Mouse (Mus musculus): ENCODE results near the gene Pigc. TPM values are rescaled to one million over a fixed set of nuclear protein-coding genes. Genes with fewer than 3 reads are reported as not detected.

Gene Pigc
- polyA plus RNA-seq, 1 experiment from 2014 or later: 36.0 TPM

DNA sequence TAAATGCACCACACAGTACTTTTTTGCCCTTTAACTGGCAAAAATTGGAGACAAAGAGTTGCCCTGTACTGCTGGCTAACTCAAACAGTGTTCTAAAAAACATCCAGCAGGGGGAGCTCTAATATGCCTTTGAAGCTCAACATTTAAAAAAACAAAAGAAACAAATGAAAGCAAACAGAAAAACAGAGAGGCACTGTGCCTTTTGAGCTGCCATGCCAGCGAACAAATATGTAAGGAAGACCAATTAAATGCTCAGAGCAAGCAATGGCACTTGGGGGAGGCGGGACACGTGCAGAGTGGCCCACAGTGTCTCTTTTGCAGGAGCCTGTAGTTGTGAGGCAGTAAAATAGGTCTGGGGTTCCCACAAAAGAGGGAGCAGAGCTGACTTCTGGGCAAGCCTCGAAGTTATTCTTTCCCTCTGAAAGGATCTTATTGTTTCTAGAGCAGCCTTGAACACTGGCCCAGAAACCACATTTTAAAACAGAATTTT is 30.9 kb downstream of the Pigc start:
- Histone ChIP-seq H3K27me3 (ENCODE audit: control insufficient read depth, insufficient read depth, low read length) (no peaks in the 10 kb centered on the region), H3K36me3 (ENCODE audit: control insufficient read depth, insufficient read depth, low read length) (0 out of 2 replicates have a peak, but pooled peaks cover 3% of the 10 kb centered on the region), H3K9ac (replicated peaks; ENCODE audit: low read length) (no peak overlapping the region), H3K4me3 (replicated peaks; ENCODE audit: low read depth, low read length) (no peak overlapping the region), H3K4me1 (ENCODE audit: control insufficient read depth, insufficient read depth, low read length) (peaks cover 8% of the 10 kb centered on the region), H3K27ac (replicated peaks; ENCODE audit: low read depth, low read length) (peak overlapping the region; percentile 3; the same call in 1 of the 2 replicates), H3K4me2 (ENCODE audit: low read length) (no peak overlapping the region; the same call in 1 of the 2 replicates), H3K9me3 (ENCODE audit: control insufficient read depth, low read length) (no peaks in the 10 kb centered on the region)
- 2% methylated on average over 4 of the region's 4 CpGs for WGBS
- peak; percentile 94 for DNase-seq
- peak; percentile 85 for ATAC-seq (ENCODE audit: low FRiP score, low TSS enrichment)

GRCm38 (mm10) chr1:162001328-162001727 is 32.3 kb downstream of the Pigc start:
- Histone ChIP-seq H3K4me1 (ENCODE audit: control insufficient read depth, insufficient read depth, low read length) (peaks cover 10% of the 10 kb centered on the region), H3K9ac (replicated peaks; ENCODE audit: low read length) (no peak overlapping the region), H3K36me3 (ENCODE audit: control insufficient read depth, insufficient read depth, low read length) (0 out of 2 replicates have a peak, but pooled peaks cover 3% of the 10 kb centered on the region), H3K4me2 (ENCODE audit: low read length) (no peak overlapping the region), H3K9me3 (ENCODE audit: control insufficient read depth, low read length) (no peaks in the 10 kb centered on the region), H3K27me3 (ENCODE audit: control insufficient read depth, insufficient read depth, low read length) (no peaks in the 10 kb centered on the region), H3K4me3 (replicated peaks; ENCODE audit: low read depth, low read length) (no peak overlapping the region), H3K27ac (replicated peaks; ENCODE audit: low read depth, low read length) (no peak overlapping the region)
- WGBS: 83% methylated on average over 8 of the region's 8 CpGs
- ATAC-seq (ENCODE audit: low FRiP score, low TSS enrichment) (no peak), DNase-seq (no peak)

DNA sequence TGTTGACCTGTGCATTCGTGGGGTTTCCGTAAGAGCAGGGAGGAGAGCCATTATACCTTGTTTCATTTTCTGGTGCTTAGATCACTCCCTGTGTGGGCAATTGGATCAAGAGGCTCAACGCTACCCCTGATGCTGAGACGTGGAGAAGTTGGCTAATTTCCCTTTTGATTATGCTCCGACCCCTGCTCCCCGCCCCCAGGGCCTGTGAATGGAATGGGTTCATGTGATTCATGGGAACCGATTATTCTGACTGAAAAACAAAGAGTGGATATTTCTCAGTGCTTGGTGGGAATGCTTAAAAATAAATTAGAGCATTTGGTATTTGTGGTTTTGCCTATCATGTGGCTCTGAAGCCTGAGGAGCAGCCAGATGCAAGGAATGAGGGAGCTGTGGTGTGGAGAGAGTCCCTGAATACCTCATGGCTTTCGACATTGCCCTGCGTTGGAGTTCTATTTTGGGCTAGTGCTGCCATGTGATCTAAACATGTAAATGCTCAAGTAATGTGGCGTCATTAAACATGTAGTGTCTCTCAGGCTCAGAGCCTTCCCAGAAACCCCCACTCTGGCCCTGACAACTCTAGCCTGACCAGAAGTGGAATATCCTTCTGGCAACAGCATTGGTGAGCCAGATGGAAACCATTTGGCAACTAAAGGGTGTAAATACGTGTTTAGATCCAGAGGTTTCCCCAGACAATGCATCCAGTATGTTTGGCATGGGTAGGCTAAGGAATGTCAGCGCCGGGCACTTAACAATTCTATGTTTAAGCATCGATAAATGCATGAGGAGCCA is 34.9 kb downstream of the Pigc start:
- Histone ChIP-seq H3K9ac (replicated peaks; ENCODE audit: low read length) (no peak overlapping the region), H3K27me3 (ENCODE audit: control insufficient read depth, insufficient read depth, low read length) (no peaks in the 10 kb centered on the region), H3K4me3 (replicated peaks; ENCODE audit: low read depth, low read length) (no peak overlapping the region), H3K36me3 (ENCODE audit: control insufficient read depth, insufficient read depth, low read length) (0 out of 2 replicates have a peak, but pooled peaks cover 3% of the 10 kb centered on the region), H3K9me3 (ENCODE audit: control insufficient read depth, low read length) (no peaks in the 10 kb centered on the region), H3K27ac (replicated peaks; ENCODE audit: low read depth, low read length) (no peak overlapping the region), H3K4me2 (ENCODE audit: low read length) (no peak overlapping the region), H3K4me1 (ENCODE audit: control insufficient read depth, insufficient read depth, low read length) (peaks cover 16% of the 10 kb centered on the region)
- ATAC-seq (ENCODE audit: low FRiP score, low TSS enrichment) (no peak), DNase-seq (no peak)
- WGBS: 62% methylated on average over 14 of the region's 14 CpGs

GRCm38 (mm10) chr1:162004518-162004780 is 35.5 kb downstream of the Pigc start:
- DNase-seq: no peak
- no peak overlapping the region for H3K27ac ChIP-seq (replicated peaks; ENCODE audit: low read depth, low read length)
- no peak overlapping the region for H3K4me2 ChIP-seq (ENCODE audit: low read length)

DNA sequence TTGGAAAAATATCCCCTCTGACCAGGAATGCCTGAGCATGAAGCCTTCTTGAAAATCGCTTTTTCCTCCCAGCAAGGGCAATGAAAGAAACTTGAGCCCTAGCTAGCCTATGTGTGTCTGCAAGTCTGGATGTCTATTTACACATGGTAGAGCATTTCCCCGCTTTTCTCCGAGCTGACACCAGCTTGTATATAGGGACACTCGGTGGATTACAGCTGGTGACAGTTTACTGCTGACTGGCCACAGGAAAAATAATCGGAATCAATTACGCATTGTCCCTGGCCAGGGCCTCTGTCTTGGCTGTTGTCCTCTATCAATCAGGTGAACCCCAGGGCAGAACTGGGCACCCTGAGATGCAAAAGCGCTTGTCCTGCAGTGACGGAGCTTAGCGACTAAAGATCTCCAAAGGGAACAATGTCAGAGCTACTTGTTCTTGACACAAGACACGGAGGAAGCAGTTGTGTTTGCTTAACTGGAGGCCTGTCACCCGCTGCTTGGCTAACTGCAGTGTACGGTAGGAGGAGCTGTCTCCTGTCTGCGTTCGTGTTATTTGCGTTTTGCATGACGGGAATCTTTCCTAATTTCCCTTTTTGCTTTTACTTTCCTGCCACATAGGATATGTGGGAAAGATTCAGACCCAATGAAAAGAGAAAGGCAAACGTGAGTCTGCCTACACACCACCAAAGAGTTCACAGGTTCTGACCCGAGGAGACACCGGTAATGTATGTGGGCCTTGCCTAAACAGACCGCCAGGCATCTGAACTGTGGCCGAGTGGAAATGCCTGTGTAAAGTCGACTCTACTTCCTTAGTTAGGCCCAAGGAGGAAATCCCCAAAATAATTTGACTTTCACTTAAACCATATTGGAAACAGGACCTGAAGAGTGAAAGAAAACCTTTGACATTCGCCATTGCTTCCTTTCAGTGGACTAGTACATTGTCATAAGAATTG is 36.1 kb downstream of the Pigc start:
- ATAC-seq (ENCODE audit: low FRiP score, low TSS enrichment): no peak
- Histone ChIP-seq H3K9ac (replicated peaks; ENCODE audit: low read length) (no peak overlapping the region; the same call in 1 of the 2 replicates), H3K9me3 (ENCODE audit: control insufficient read depth, low read length) (no peaks in the 10 kb centered on the region), H3K36me3 (ENCODE audit: control insufficient read depth, insufficient read depth, low read length) (0 out of 2 replicates have a peak, but pooled peaks cover 3% of the 10 kb centered on the region), H3K4me3 (replicated peaks; ENCODE audit: low read depth, low read length) (no peak overlapping the region), H3K4me1 (ENCODE audit: control insufficient read depth, insufficient read depth, low read length) (peaks cover 20% of the 10 kb centered on the region), H3K27me3 (ENCODE audit: control insufficient read depth, insufficient read depth, low read length) (no peaks in the 10 kb centered on the region), H3K27ac (replicated peaks; ENCODE audit: low read depth, low read length) (peak overlapping the region; percentile 28; the same call in 1 of the 2 replicates), H3K4me2 (ENCODE audit: low read length) (0 out of 2 replicates have a peak overlapping the region, but pooled peaks have one; percentile 15)
- DNase-seq: peak; percentile 61
- 61% methylated on average over 23 of the region's 23 CpGs for WGBS

More at GRCm38 (mm10) chr1:162004518-162004780, 35.5 kb downstream of the Pigc start:
- 51% methylated on average over 7 of the region's 7 CpGs for WGBS
- Histone ChIP-seq H3K4me3 (replicated peaks; ENCODE audit: low read depth, low read length) (no peak overlapping the region), H3K27me3 (ENCODE audit: control insufficient read depth, insufficient read depth, low read length) (no peaks in the 10 kb centered on the region), H3K36me3 (ENCODE audit: control insufficient read depth, insufficient read depth, low read length) (0 out of 2 replicates have a peak, but pooled peaks cover 3% of the 10 kb centered on the region), H3K9me3 (ENCODE audit: control insufficient read depth, low read length) (no peaks in the 10 kb centered on the region), H3K4me1 (ENCODE audit: control insufficient read depth, insufficient read depth, low read length) (peaks cover 20% of the 10 kb centered on the region), H3K9ac (replicated peaks; ENCODE audit: low read length) (no peak overlapping the region)
- no peak for ATAC-seq (ENCODE audit: low FRiP score, low TSS enrichment)

DNA sequence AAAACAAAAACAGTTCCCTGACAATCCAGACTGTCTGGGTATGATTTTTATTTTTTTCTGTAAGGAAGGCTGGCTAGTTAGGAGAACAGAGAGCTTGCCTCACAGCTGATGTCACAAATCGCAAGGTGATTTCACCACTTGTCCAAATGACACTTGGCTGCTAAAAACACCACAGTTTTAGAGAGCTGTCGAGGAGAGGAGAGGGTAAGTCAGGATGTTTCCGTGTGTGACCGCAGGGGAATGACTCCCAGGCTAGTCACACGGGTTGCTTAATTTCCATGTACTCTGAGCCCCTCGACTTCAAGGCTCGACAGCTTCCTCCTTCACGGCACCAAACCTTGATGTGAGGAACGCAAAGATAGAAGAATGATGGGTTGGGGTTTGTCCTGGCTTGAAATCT is 37.1 kb downstream of the Pigc start:
- Histone ChIP-seq H3K4me3 (replicated peaks; ENCODE audit: low read depth, low read length) (no peak overlapping the region), H3K9ac (replicated peaks; ENCODE audit: low read length) (no peak overlapping the region), H3K27me3 (ENCODE audit: control insufficient read depth, insufficient read depth, low read length) (no peaks in the 10 kb centered on the region), H3K9me3 (ENCODE audit: control insufficient read depth, low read length) (no peaks in the 10 kb centered on the region), H3K4me1 (ENCODE audit: control insufficient read depth, insufficient read depth, low read length) (peaks cover 20% of the 10 kb centered on the region), H3K36me3 (ENCODE audit: control insufficient read depth, insufficient read depth, low read length) (peaks cover 10% of the 10 kb centered on the region; the same call in 1 of the 2 replicates), H3K4me2 (ENCODE audit: low read length) (no peak overlapping the region), H3K27ac (replicated peaks; ENCODE audit: low read depth, low read length) (no peak overlapping the region)
- no peak for DNase-seq
- WGBS: 88% methylated on average over 9 of the region's 9 CpGs
- ATAC-seq (ENCODE audit: low FRiP score, low TSS enrichment): no peak

DNA sequence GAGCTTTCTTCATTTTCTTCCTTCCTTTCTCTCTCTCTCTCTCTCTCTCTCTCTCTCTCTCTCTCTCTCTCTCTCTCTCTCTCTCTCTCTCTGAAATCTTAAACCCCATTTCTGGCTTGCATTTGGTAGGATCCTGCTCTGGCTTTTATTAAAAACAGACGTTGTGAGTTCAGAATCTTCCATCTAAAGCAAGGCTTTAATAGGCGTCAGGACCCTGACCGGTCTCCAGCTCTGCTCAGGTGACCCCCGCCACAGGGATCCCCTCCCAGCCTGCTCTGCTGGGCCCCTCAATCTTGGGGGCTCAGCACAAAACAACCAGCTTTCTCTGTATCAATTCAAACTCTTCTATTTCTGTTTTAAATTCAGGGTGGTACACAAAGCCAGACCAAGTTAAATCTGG is 39.2 kb downstream of the Pigc start:
- Histone ChIP-seq H3K4me2 (ENCODE audit: low read length) (no peak overlapping the region), H3K4me3 (replicated peaks; ENCODE audit: low read depth, low read length) (no peak overlapping the region), H3K9me3 (ENCODE audit: control insufficient read depth, low read length) (no peaks in the 10 kb centered on the region), H3K36me3 (ENCODE audit: control insufficient read depth, insufficient read depth, low read length) (peaks cover 12% of the 10 kb centered on the region; the same call in 1 of the 2 replicates), H3K27ac (replicated peaks; ENCODE audit: low read depth, low read length) (no peak overlapping the region), H3K27me3 (ENCODE audit: control insufficient read depth, insufficient read depth, low read length) (no peaks in the 10 kb centered on the region), H3K9ac (replicated peaks; ENCODE audit: low read length) (no peak overlapping the region), H3K4me1 (ENCODE audit: control insufficient read depth, insufficient read depth, low read length) (peaks cover 20% of the 10 kb centered on the region)
- no peak for ATAC-seq (ENCODE audit: low FRiP score, low TSS enrichment)
- no peak for DNase-seq
- 66% methylated on average over 4 of the region's 4 CpGs for WGBS

- Histone ChIP-seq H3K27me3 (ENCODE audit: control insufficient read depth, insufficient read depth, low read length) (no peaks in the 10 kb centered on the region), H3K27ac (replicated peaks; ENCODE audit: low read depth, low read length) (0 out of 2 replicates have a peak overlapping the region, but pooled peaks have one; percentile 13), H3K4me2 (ENCODE audit: low read length) (no peak overlapping the region), H3K4me1 (ENCODE audit: control insufficient read depth, insufficient read depth, low read length) (peaks cover 20% of the 10 kb centered on the region), H3K4me3 (replicated peaks; ENCODE audit: low read depth, low read length) (no peak overlapping the region), H3K9ac (replicated peaks; ENCODE audit: low read length) (no peak overlapping the region), H3K36me3 (ENCODE audit: control insufficient read depth, insufficient read depth, low read length) (peaks cover 10% of the 10 kb centered on the region; the same call in 1 of the 2 replicates), H3K9me3 (ENCODE audit: control insufficient read depth, low read length) (no peaks in the 10 kb centered on the region)
- no peak for DNase-seq
- ATAC-seq (ENCODE audit: low FRiP score, low TSS enrichment): 0 out of 2 replicates have a peak, but pooled peaks have one; percentile 20
- 24% methylated on average over 8 of the region's 8 CpGs for WGBS
These were observed 39.7 kb downstream of the Pigc start for GRCm38 (mm10) chr1:162008631-162009067.

Data from midbrain, embryonic 14.5 days (tissue).